Mouse (Mus musculus) liver (tissue): ENCODE measurements around the gene Hist1h2ap.
A peak's percentile ranks its signal among the peaks of the same experiment; 100 is the strongest.
"Not testable (repeated sequence)": the region's sequence is repeated elsewhere in the genome, so short reads cannot be mapped to it uniquely, and the experiment has no call there.

Source experiments
- DNase-seq: peaks from one replicate; pipeline ENCODE4 v3.0.0-alpha.2; 2020; ENCODE audit warnings: mixed read lengths

Hist1h2ap gene

DNA sequence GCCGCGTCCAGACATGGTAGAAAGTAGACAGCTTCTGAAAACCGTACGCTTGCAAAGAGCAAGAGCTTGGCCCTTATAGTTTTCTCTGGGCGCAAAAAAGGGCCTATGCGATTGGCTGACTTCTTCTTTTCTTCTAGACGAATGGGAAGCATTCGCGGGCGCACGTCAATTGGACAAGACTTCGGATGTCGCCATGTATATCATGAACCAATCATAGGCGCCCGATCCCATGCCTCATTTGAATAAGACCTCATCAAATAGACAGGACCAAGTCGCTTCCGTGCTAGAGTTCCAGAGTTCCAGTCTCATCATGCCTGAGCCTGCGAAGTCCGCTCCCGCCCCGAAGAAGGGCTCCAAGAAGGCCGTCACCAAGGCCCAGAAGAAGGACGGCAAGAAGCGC lies at the start of gene Hist1h2ap, which contains the start of gene Hist1h2br:
Gene Hist1h2ap, minus strand, starts transcription at position 47 of the 400 bp plus-strand sequence.
Gene Hist1h2br, plus strand, starts transcription at position 283 of the 400 bp plus-strand sequence.
- not testable (repeated sequence) for DNase-seq

DNA sequence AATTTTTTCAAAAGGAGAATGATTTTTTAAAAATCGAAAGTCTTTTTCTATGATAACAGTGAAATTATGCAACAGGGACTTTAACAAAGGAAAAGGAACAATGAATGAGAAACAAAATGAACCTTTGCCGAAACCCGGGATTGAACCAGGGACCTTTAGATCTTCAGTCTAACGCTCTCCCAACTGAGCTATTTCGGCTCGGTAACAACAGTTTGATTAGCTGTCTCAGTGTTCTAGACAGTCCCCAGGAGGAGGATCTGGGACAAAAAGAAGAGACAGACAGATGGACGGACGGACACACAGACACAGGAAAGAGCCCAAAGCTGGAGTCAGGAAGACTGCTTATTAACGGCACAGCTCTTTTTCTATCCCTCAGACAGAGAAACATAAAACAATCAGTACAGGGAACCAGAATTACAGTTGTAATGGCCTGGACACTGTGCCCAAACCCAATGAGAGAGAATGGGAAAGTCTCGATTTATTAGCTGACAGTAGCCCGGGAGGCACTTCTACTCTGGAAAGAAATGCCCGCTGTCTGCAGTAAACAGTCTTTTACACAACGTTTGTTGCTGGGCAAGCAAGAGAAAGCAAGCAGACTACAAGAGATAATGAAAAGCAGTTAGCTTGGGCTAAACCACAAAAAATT lies 49.6 kb upstream of the Hist1h2ap start:
- DNase-seq: peak; percentile 78

DNA sequence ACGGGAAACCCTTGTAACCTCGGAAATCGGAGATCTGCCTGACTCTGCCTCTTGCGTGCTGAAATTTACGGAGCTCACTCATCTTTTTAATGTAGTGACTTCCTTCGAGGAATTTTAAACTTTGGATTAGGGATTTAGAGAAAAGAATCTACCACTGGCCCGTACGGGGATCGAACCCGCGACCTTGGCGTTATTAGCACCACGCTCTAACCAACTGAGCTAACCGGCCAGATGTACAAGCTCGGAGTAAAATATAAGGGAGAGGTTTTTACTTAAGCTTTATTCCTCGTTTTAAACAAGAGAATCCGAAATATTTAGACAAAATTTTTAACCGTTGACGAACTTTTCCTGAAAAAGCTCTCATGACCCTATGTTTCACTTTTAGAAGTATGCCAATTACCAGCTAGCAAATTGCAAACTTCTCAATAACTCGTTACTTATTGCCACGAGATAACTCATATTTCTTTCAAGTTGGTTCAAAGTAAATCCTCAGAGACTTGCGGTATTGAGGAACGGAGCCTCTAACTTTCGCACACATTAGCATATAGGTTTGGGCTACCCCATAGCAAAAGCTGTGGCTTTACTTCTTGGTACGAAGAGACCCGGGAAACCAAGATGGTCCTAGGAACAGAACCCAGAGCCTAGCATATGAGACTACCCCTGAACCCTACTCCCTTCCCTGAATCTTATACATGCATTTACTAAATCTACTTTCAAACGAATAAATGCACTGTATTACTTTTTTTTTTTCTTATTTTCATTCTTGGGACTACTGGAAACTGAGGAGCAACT lies 48.8 kb upstream of the Hist1h2ap start:
- DNase-seq: peak; percentile 81

DNA sequence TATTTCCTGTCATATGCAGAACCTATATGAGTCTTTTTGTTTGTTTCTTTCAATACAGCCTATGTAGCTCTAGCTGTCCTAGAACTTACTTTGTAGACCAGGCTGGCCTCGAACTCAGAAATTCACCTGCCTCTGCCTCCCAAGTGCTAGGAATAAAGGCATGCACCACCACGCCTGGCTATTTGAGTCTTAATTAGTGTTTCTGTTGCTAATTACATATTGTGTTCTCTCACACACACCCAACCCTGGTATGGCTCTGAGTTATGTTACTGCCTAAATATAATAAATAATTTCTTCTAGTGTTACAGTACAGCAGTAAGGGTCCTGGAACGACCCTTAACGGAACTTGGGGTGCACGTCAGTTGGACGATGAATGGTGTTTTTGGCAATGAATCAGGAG lies 47.4 kb upstream of the Hist1h2ap start:
- DNase-seq: no peak

DNA sequence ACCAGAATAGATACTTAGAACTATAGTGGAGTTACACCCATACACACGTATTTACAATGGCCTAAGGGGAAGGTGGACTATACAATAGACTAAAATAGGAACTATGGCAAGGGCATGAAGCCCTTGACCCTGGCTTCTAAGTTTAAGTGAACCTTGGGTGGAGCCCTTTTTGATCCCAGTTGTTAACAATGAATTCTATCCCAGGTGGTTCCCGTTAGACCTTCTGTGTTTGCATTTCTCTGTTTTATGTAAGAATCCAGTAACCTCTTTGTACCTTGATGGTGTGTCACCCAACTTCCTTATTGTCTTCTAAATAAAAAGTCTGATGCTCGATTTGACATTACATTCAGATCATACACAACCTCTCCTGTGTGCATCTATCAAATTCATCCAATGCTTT lies 32.2 kb upstream of the Hist1h2ap start:
- DNase-seq: not testable (repeated sequence)

DNA sequence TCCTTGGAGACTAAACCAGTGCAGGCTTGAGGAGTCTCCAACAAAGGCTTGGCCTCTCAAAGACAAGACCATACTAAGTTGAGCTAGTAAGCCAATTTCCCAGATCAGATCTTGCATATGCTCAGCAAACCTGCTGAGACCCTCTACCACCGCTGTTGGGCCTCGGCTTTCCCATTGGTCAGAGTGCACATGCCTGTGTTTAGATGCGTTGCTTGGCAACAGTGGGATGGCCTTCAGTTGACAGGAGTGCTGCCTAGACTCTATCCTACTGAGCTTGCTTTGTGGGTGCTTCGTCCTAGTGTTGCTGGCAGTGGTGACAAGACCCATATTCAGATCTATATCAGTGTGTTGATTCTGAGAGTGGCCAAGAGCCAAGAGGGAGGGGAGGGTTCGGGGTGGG lies 28.3 kb upstream of the Hist1h2ap start:
- DNase-seq: no peak

DNA sequence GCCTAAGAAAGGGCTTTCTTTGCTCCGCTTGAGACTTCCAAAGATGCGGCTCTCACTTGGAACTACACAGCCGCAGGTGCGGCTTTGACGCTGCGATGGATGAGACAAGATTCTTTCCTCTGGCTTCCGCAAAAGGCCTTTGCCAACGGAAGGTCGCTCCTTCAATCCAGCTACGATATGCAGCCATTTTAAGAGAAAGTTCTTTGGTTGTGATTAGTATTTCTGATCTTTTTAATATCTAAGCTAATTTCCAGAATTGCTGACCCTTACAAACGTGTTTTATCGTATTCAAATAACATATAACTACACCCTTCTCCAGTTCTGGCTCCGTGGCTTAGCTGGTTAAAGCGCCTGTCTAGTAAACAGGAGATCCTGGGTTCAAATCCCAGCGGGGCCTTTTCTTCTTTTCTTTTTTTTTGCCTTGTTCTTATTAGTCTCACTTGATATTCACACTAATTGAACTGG lies 22.4 kb upstream of the Hist1h2ap start:
- DNase-seq: peak; percentile 62

DNA sequence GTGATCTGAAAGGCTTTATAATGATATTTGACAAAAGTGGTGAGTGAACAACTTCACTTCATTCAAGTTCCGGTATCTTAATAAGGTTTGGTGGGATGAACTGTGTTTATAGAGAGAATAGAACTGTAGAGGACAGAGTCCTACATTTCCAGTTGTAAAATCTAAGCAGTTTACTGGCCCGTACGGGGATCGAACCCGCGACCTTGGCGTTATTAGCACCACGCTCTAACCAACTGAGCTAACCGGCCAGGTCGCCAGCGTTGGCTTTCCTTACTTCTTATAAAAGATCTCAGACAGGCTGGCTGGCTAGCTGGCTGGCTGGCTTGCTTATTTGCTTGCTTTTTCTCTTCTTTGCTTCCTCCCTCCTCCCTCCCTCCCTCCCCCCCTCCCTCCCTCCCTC lies 21.8 kb upstream of the Hist1h2ap start:
- DNase-seq: peak; percentile 89

DNA sequence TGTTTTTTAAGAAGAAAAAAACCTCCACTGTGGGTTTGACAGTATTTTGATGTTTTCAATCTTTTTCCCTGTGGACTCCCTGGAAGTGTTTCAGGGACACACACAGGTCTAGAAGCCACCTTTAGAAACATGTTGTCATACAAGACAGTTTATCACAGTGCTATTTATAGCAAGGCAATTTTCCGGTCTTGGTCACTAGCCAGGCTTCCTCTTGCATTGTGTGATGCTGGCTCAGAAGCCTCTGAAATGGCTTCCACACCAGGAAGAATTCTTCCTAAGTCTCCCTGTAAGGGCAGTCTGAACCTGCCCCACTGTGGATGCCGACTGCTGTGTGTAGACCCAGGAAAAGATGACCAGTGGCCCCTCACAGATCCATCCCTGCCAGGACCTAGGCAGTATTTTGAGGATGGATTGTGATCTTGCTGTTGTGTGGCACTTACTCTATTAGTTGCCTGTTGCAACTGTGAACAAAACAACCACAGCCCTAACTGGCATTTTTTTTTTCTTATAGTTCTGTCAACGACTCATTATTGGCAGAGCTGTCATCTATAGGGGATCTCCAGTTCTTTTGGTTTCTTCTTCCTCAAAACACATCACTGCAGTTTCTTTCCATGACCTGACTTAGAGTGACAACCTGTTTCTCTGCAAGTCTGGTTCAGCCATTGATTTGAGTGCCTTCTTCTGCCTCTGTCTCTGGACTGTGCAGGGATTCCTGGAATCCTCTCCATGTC lies 19.1 kb upstream of the Hist1h2ap start:
- DNase-seq: no peak

DNA sequence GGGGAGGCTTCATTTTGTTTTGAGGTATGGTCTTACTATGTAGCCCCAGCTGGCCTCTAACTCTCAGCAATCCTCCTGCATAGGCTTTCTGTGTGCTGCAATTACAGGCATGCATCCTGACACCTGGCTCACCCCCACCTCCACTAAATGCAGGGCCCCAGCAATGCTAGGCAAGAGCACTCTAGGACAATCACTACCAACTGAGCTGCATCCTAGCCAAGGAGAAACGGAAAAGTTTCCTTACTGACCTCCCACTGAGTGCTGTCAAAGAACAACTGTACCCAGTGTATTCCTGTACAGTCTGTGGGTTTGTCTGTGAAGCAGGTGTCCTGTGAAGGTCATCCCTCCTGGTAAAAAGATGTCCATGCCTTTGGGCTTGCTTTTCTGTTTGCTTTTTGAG lies 17.4 kb upstream of the Hist1h2ap start:
- DNase-seq: not testable (repeated sequence)

DNA sequence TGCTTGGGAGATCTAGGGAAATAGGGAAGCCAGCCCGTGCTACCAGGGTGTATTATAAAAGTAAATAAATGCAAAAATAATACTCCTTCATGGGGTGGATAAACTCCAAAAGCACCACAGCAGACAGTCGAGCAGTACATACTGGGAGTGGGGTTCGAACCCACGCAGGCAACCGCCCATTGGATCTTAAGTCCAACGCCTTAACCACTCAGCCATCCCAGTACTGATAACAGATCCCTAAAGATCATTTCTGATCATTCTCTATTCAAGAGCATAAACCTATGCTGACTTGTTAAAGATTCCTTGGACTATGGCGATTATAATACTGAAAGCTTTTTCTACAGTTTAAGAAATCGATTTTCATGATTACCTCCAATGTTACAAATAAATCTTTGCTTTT lies 14.6 kb upstream of the Hist1h2ap start:
- DNase-seq: peak; percentile 59

DNA sequence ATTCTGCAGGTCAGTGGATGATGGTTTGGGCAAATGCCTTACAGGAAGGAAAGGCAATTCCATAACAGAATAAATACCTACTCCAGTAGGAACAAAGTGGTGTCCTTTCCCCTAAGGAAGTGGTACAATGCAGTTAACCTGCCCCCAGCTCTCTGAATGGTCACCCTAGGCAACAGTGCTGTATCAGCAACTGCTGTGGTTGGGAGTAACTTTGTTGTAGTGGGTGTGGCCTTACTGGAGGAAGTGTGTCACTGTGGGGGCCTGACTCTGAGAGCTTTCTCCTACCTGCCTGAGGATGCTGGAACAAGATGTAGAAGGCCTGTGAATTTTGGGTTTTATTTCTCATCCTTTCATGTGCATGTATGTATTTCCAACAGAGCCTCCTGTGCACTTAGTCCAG lies 13.0 kb upstream of the Hist1h2ap start:
- DNase-seq: not testable (repeated sequence)

DNA sequence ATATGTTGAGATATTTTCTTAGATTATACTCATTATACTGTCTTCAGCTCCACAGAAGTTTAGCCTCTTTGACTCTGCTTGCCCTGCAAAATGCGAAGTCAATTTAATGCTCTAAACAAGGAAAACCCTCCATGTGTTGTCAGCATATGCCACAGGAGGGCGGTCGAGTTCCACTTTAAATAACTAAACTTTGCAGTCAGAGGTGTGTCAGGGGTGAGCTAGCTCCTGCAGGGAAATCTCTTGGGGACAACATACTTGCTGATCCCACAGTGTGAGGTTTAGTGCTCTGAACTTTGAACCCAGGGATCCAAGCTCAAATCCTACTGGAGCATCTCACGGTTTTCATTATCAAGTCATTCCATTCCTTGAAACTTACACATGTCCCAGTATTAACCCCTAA lies 7.2 kb upstream of the Hist1h2ap start:
- not testable (repeated sequence) for DNase-seq

DNA sequence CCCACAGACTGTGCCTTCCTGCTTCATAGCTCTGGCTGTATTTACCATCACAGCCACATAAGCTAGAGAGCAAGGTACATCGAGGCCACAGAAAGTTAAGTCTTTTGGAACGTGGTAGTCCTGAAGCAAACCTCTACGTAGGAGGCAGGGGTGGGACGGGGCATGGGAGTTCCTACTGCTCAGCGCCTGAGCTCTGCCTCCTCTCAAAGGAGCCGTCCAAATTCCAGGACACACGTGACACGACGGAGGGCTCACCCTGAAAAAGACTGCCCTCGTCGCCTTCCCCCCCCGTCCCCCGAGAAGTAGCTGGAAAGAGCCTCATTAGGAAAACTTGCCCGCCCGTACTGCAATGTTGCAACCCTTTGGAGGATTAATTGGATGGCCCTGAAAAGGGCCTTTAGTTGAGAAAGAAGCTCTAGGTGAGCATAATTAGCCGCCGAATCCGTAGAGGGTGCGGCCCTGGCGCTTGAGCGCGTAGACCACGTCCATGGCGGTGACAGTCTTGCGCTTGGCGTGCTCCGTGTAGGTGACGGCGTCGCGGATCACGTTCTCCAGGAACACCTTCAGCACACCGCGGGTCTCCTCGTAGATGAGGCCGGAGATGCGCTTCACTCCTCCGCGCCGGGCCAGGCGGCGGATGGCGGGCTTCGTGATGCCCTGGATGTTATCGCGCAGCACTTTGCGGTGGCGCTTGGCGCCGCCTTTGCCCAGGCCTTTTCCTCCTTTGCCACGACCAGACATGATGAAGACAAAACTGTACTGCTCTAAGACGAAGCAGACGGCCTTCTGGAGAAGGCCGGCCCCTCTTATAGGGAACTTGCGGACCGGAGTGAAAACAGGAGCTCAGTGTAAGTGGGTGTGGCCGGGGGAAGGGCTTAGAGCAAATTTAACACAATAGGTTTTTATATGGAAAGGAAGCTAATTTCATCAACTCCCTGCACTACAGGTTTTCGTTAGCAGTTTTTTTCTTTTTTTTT lies 1.6 kb downstream of the Hist1h2ap start, which contains the start of gene Hist1h4n:
Gene Hist1h4n, minus strand, starts transcription at position 779 of the 977 bp plus-strand sequence.
- not testable (repeated sequence) for DNase-seq

DNA sequence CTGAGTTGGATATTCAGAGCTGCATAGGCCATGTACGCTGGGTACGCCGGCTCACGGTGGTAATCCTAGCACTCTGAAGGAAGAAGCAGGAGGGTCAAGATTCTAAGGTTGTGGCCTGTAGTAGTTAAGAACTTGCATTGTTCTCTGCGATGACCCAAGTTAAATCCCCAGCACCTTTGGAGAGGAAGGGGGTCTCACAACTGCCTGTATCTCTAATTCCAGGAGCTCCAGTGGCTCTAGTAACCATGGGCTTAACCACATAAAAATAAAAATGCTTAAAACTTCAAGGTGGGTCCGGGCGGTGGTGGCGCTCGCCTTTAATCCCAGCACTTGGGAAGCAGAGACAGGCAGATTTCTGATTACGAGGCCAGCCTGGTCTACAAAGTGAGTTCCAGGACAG lies 3.0 kb downstream of the Hist1h2ap start:
- DNase-seq: no peak

DNA sequence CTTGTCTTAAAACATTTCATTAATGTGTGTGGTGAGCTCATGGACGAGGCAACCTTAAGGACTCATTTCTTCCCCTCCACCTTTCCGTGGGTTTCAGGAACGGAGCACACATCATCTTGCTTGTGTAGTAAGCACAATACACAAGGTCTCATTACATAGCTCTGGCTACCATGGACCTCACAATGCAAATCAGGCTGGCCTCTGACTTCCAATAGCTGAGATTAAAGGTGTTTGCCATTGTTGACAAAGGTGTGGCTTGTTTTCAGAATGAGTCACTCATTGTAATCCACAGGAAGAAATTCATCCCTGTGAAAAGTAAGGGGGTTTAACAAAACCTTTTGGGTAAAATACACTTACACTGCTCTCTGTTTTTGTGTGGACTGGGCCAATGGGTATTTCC lies 4.8 kb downstream of the Hist1h2ap start:
- no peak for DNase-seq

DNA sequence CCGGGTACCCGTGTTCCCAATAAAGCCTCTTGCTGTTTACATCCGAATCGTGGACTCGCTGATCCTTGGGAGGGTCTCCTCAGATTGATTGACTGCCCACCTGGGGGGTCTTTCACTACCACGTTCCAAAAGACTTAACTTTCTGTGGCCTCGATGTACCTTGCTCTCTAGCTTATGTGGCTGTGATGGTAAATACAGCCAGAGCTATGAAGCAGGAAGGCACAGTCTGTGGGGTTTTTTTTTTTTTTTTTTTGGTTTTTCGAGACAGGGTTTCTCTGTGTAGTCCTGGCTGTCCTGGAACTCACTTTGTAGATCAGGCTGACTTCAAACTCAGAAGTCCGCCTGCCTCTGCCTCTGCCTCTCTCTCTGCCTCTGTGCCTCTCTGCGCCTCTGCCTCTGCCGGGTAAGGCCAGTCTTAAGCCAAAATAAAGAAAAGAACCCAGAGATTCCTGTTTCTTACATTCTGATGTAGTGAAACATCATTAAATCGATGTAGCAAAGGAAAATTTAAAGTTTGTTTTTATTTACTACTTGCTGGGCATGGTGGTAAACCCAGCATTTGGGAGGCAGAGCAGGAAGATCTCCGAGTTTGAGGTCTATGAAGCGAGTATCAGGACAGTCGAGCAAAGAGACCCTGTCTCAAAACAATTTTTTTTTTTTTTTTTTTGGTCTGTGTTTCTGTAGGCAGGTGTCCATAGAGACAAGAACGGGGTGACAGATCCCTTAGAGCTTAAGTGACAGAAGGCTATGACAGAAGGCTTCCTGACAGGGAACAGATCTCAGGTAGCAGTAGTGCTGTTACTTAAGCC lies 13.0 kb downstream of the Hist1h2ap start:
- not testable (repeated sequence) for DNase-seq

DNA sequence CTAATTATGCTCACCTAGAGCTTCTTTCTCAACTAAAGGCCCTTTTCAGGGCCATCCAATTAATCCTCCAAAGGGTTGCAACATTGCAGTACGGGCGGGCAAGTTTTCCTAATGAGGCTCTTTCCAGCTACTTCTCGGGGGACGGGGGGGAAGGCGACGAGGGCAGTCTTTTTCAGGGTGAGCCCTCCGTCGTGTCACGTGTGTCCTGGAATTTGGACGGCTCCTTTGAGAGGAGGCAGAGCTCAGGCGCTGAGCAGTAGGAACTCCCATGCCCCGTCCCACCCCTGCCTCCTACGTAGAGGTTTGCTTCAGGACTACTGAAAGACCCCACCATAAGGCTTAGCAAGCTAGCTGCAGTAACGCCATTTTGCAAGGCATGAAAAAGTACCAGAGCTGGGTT lies 21.2 kb downstream of the Hist1h2ap start:
- not testable (repeated sequence) for DNase-seq

DNA sequence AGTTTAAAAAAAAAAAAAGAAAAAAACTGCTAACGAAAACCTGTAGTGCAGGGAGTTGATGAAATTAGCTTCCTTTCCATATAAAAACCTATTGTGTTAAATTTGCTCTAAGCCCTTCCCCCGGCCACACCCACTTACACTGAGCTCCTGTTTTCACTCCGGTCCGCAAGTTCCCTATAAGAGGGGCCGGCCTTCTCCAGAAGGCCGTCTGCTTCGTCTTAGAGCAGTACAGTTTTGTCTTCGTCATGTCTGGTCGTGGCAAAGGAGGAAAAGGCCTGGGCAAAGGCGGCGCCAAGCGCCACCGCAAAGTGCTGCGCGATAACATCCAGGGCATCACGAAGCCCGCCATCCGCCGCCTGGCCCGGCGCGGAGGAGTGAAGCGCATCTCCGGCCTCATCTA lies 21.8 kb downstream of the Hist1h2ap start, which contains the start of gene Hist1h4m:
Gene Hist1h4m, plus strand, starts transcription at position 208 of the 400 bp plus-strand sequence.
- DNase-seq: not testable (repeated sequence)

DNA sequence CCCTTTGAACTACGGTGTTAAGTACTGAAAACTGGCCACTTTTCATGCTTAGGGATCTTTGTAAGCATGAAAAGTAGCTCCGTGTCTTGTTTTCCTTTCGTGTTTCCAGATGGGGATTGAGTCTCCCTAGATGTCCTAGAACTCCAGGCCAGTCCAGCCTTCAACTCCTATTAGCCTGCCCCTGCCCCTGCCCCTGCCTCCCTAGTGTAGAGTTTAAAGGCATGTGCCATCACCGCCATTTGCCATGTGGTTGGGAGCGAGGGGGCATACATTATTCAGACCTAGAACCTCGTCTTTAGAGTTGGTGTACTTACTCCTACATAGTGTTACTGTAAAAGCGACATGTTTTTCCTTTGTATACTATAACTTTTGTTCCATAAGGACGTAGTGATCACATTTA lies 22.2 kb downstream of the Hist1h2ap start:
- not testable (repeated sequence) for DNase-seq

DNA sequence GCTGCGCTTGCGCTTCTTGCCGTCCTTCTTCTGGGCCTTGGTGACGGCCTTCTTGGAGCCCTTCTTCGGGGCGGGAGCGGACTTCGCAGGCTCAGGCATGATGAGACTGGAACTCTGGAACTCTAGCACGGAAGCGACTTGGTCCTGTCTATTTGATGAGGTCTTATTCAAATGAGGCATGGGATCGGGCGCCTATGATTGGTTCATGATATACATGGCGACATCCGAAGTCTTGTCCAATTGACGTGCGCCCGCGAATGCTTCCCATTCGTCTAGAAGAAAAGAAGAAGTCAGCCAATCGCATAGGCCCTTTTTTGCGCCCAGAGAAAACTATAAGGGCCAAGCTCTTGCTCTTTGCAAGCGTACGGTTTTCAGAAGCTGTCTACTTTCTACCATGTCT lies 23.2 kb downstream of the Hist1h2ap start, which contains the start of the genes Hist1h2bq and Hist1h2ao:
Gene Hist1h2bq, minus strand, starts transcription at position 125 of the 400 bp plus-strand sequence.
Gene Hist1h2ao, plus strand, starts transcription at position 393 of the 400 bp plus-strand sequence.
- not testable (repeated sequence) for DNase-seq
